Mouse (Mus musculus) kidney, postnatal 10 days (tissue): ENCODE measurements at regions not wholly inside any gene's neighbourhood (a gene's known extent, or its start where the extent isn't known, plus 50 kb on each side); places are given as distances from the start of the nearest gene placed in this dataset.
A peak's percentile ranks its signal among the peaks of the same experiment; 100 is the strongest.
"Not testable (repeated sequence)": the region's sequence is repeated elsewhere in the genome, so short reads cannot be mapped to it uniquely, and the experiment has no call there.

ENCODE experiments used
- DNase-seq: peaks from one replicate; pipeline ENCODE4 v3.0.0; 2021; ENCODE audit warnings: mixed read lengths

GRCm38 (mm10) chr7:73827549-73827948 lies 87.4 kb downstream of the Fam174b start:
- no peak for DNase-seq

- DNase-seq, result no peak
Observed at GRCm38 (mm10) chr7:73830581-73830980, 90.5 kb downstream of the Fam174b start.

DNA sequence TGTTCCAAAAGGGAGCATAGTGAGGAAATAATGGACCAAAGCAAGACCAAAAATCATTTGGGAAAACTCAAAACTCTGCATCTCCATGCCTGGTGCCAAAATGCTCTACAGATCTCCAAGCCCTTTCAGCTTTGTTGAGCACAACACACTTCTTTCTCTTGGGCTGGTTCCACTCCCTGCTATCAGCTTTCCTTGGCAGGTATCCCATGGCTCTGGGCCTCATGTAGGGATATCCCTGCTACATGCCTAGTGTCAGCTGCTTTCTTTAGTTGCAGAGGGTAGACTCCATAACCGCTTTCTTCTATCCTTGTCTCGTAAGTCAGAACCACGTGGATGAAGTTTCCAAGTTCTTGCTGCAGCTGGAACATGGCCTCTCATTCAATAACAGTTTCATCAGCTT lies 100.3 kb downstream of the Fam174b start:
- no peak for DNase-seq

- DNase-seq, result no peak
Observed at GRCm38 (mm10) chr7:73852184-73852583, 112.1 kb downstream of the Fam174b start.

- DNase-seq, result not testable (repeated sequence)
Observed at GRCm38 (mm10) chr7:73853296-73853950, 113.3 kb downstream of the Fam174b start.

DNA sequence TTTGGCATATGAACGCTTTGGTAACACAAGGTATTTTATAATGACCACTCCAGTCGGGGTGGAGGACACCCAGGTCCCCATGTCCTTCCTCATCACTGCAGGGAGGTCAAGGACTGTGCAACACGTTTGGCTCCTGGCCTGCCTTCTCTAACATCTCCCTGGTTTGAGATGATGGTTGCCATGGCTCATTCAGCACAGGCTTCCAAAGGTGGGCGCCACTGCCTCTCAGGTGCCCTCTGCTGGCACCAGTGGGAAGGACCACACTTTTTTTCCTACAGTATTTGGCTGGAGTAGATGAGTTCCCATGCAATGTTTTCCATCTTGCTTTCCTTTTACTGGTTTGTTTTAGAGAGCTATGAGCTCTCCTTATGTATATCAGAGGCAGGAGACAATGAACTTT lies 115.4 kb downstream of the Fam174b start:
- DNase-seq, result peak; percentile 68

- DNase-seq, result no peak
Observed at GRCm38 (mm10) chr7:73856908-73857307, 116.8 kb downstream of the Fam174b start.

GRCm38 (mm10) chr7:73865086-73865485 lies 125.0 kb downstream of the Fam174b start:
- no peak for DNase-seq

GRCm38 (mm10) chr7:73872181-73872580 lies 132.1 kb downstream of the Fam174b start:
- no peak for DNase-seq

- DNase-seq, result no peak
Observed at GRCm38 (mm10) chr7:73881252-73882042, 132.0 kb downstream of the St8sia2 start.

- peak; percentile 13 for DNase-seq
Observed at GRCm38 (mm10) chr7:73886152-73886551, 127.3 kb downstream of the St8sia2 start.
